30 mouse cellular contexts compared by ENCODE assay signal in genomic region chr12:73890086-73890485, GRCm38 (mm10). TPM values are rescaled to one million over a fixed set of nuclear protein-coding genes. Genes with fewer than 3 reads are reported as not detected.
DNase-seq lines count a peak whose midpoint lies in the region; ATAC-seq lines count a peak whose summit lies in the region.
"Had no signal": no experiment of that assay in that cellular context is flagged by ENCODE, and none has a peak within 500 bp of the region (broad histone marks: within the 10 kb centered on the region; RNA-seq: fewer than 3 reads in every experiment).

No protein-coding gene starts in this region.

- no peak for DNase-seq in cerebellum, adult 9-10 months
- DNase-seq in heart, adult 11 months = peak; percentile 83
- DNase-seq in heart, postnatal 14 days = no peak
- DNase-seq in brain, adult 2 months (ENCODE audit: low read depth, low spot score) = peak; percentile 63
- DNase-seq in cerebellum, postnatal 14 days = peak; percentile 42 to 69
- DNase-seq: forebrain, postnatal 0 days; kidney, postnatal 4 days; liver, embryonic 13.5 days; lung, adult 18-20 months; lung, postnatal 4 days; right cerebral cortex, postnatal 4 days; thymus, adult 18-20 months; thymus, postnatal 25 days had no signal

- WGBS in midbrain, embryonic 13.5 days = 81% methylated on average over 3 of the region's 3 CpGs

- intact Hi-C loops in heart, postnatal 14 days (cut with DNase I) = no loop called here

- H3K36me3 ChIP-seq in midbrain, embryonic 13.5 days = no peaks in the 10 kb centered on the region
- H3K36me3 ChIP-seq: hindbrain, embryonic 15.5 days; limb, embryonic 10.5 days; limb, embryonic 15.5 days; liver, embryonic 13.5 days; midbrain, embryonic 12.5 days; neural tube, embryonic 13.5 days had no signal

- H3K27me3 ChIP-seq in midbrain, embryonic 13.5 days = no peaks in the 10 kb centered on the region
- H3K27me3 ChIP-seq: hindbrain, embryonic 15.5 days; limb, embryonic 15.5 days; liver, embryonic 13.5 days; megakaryocyte, embryonic 14.5 days; midbrain, embryonic 12.5 days; neural tube, embryonic 13.5 days; Patski had no signal

- no peaks in the 10 kb centered on the region for H3K9me3 ChIP-seq in midbrain, embryonic 13.5 days
- H3K9me3 ChIP-seq: hindbrain, embryonic 15.5 days; limb, embryonic 10.5 days; limb, embryonic 15.5 days; liver, embryonic 13.5 days; megakaryocyte, embryonic 14.5 days; midbrain, embryonic 12.5 days; neural tube, embryonic 13.5 days had no signal

- no peak overlapping the region for H3K27ac ChIP-seq in midbrain, embryonic 13.5 days
- H3K27ac ChIP-seq: hindbrain, embryonic 15.5 days; kidney, postnatal 0 days; limb, embryonic 10.5 days; limb, embryonic 15.5 days; liver, embryonic 13.5 days; midbrain, embryonic 12.5 days; neural tube, embryonic 13.5 days; stomach, postnatal 0 days had no signal

- no peak overlapping the region for H3K4me2 ChIP-seq in midbrain, embryonic 13.5 days (replicated peaks)
- H3K4me2 ChIP-seq: hindbrain, embryonic 15.5 days; limb, embryonic 15.5 days; liver, embryonic 13.5 days; midbrain, embryonic 12.5 days; neural tube, embryonic 13.5 days had no signal

- no peak overlapping the region for H3K4me3 ChIP-seq in midbrain, embryonic 13.5 days (replicated peaks)
- H3K4me3 ChIP-seq: erythroblast, embryonic 14.5 days; hindbrain, embryonic 15.5 days; limb, embryonic 10.5 days; limb, embryonic 15.5 days; liver, embryonic 13.5 days; megakaryocyte, embryonic 14.5 days; midbrain, embryonic 12.5 days; neural tube, embryonic 13.5 days had no signal

- H3K9ac ChIP-seq in midbrain, embryonic 13.5 days (replicated peaks) = no peak overlapping the region
- H3K9ac ChIP-seq: forebrain, postnatal 0 days; hindbrain, embryonic 15.5 days; limb, embryonic 15.5 days; liver, embryonic 13.5 days; midbrain, embryonic 12.5 days; neural tube, embryonic 13.5 days had no signal

- H3K4me1 ChIP-seq in midbrain, embryonic 13.5 days (replicated peaks) = peaks cover 5% of the 10 kb centered on the region
- H3K4me1 ChIP-seq: limb, embryonic 10.5 days; limb, embryonic 15.5 days; megakaryocyte, embryonic 14.5 days had no signal

- ATAC-seq in cerebellum, adult (ENCODE audit: insufficient number of reproducible peaks, low FRiP score, low TSS enrichment) = 0 out of 2 replicates have a peak, but pooled peaks have one; percentile 26
- no peak for ATAC-seq in midbrain, embryonic 13.5 days
- ATAC-seq: forebrain, postnatal 0 days; lung, postnatal 0 days; Patski had no signal

RNA-seq across cellular contexts. Expression of gene Hif1a, which starts 11.1 kb away (rescaled TPM):
- total RNA-seq in heart, postnatal 14 days (2021) = 10 to 100 TPM; 64.3 to 64.7 TPM
- polyA plus RNA-seq in midbrain, embryonic 13.5 days (2015; fragmentation: Nextera tagmentation; extraction: Ambion mirVana) = 83.0 and 84.4 TPM in 2 replicates

RNA-seq across cellular contexts. Expression of gene Gm49321, which starts 47.4 kb away (rescaled TPM):
- 1 to 10 TPM; 5.1 TPM for total RNA-seq in heart, postnatal 14 days (2021)
- polyA plus RNA-seq in midbrain, embryonic 13.5 days (2015; fragmentation: Nextera tagmentation; extraction: Ambion mirVana) = 20.2 and 26.7 TPM in 2 replicates
- total RNA-seq: forebrain, postnatal 0 days; hematopoietic stem cell, adult 5-6 weeks; MEL had no signal
- polyA plus RNA-seq: cortical plate, adult 2 months; erythroblast, embryonic 14.5 days; kidney, adult 2 months had no signal

Comparison
In these comparisons a context has a peak if more than half of its experiments do, and no peak if none do; other contexts are left out.
1. DNase-seq: peak in heart, adult 11 months (single experiment), brain, adult 2 months (single experiment) and cerebellum, postnatal 14 days (2 of 2); none in cerebellum, adult 9-10 months (single experiment) and heart, postnatal 14 days (0 of 2).